Mouse (Mus musculus): ENCODE measurements around the gene Galc. TPM values are rescaled to one million over a fixed set of nuclear protein-coding genes. Genes with fewer than 3 reads are reported as not detected.

The Galc gene
- total and polyA plus RNA-seq, 2 experiments from 2014 or later = 11.1 to 11.7 TPM

DNA sequence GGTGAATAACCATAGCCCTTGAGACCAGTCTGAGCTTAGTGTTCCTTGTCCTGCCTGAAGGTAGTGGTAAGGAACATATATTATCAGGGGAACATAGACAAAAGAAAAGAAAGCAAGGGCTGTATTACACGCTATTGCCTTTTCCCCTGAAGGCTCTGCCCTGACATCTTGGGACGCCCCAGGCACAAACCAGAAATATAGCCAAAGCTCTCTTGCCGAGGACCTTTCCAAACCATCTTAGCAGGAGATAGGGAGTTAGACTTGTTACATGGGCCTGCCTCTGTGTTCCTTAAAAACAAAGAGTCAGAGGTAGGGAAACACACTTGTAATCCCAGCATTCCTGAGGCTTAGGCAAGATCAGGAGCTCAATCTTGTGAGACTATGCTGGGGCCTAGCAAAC, 97.4 kb downstream of the Galc start:
- Histone ChIP-seq H3K4me1 (ENCODE audit: insufficient read depth, low read length) (no peaks in the 10 kb centered on the region), H3K4me3 (ENCODE audit: low read depth, low read length) (no peak overlapping the region), H3K27me3 (ENCODE audit: insufficient read depth, low read length) (no peaks in the 10 kb centered on the region), H3K36me3 (ENCODE audit: insufficient read depth, low read length) (no peaks in the 10 kb centered on the region), H3K9me3 (ENCODE audit: low read length) (no peaks in the 10 kb centered on the region), H3K4me2 (ENCODE audit: low read depth, low read length, poor library complexity, severe bottlenecking) (no peak overlapping the region), H3K27ac (ENCODE audit: low read depth, low read length) (no peak overlapping the region), H3K9ac (replicated peaks; ENCODE audit: low read length, poor library complexity, severe bottlenecking) (no peak overlapping the region)
- no peak for DNase-seq (ENCODE audit: low spot score)
- no peak for ATAC-seq (ENCODE audit: low FRiP score)
- 91% methylated on average over 3 of the region's 3 CpGs for WGBS
- no peak for TF ChIP-seq CTCF (IDR thresholded peaks at IDR 0.05)

GRCm38 (mm10) chr12:98160867-98161266, 98.4 kb downstream of the Galc start:
- no peak overlapping the region for H3K4me3 ChIP-seq (ENCODE audit: low read depth, low read length)
- no peaks in the 10 kb centered on the region for H3K36me3 ChIP-seq (ENCODE audit: insufficient read depth, low read length)
- 72% methylated on average over 6 of the region's 6 CpGs for WGBS
- H3K9me3 ChIP-seq (ENCODE audit: low read length) = no peaks in the 10 kb centered on the region
- no peak for TF ChIP-seq CTCF (IDR thresholded peaks at IDR 0.05)
- no peak overlapping the region for H3K27ac ChIP-seq (ENCODE audit: low read depth, low read length)
- H3K4me1 ChIP-seq (ENCODE audit: insufficient read depth, low read length) = no peaks in the 10 kb centered on the region
- no peak overlapping the region for H3K4me2 ChIP-seq (ENCODE audit: low read depth, low read length, poor library complexity, severe bottlenecking)
- DNase-seq (ENCODE audit: low spot score) (no peak), ATAC-seq (ENCODE audit: low FRiP score) (no peak)
- H3K27me3 ChIP-seq (ENCODE audit: insufficient read depth, low read length) = no peaks in the 10 kb centered on the region
- no peak overlapping the region for H3K9ac ChIP-seq (replicated peaks; ENCODE audit: low read length, poor library complexity, severe bottlenecking)

Other genes starting within 250 kb of the Galc start
- 0.66 and 1.3 TPM in 2 replicates for gene Gpr65, start 9.2 kb upstream of the Galc start, total RNA-seq (2014; rRNA removed)
- 0.16 and 0.28 TPM in 2 replicates for gene Gpr65, start 9.2 kb upstream of the Galc start, polyA plus RNA-seq (2015; fragmentation: Nextera tagmentation; extraction: Ambion mirVana)